Mouse (Mus musculus): ENCODE measurements around the gene Gm16381.
"Not testable (repeated sequence)": the region's sequence is repeated elsewhere in the genome, so short reads cannot be mapped to it uniquely, and the experiment has no call there.

Gm16381 gene

GRCm38 (mm10) chr12:87644520-87644919 lies at the start of gene Gm16381:
TSS of gene Gm16381 (minus strand) at chr12:87644620.
- not testable (repeated sequence) for DNase-seq (ENCODE audit: low read depth, low spot score)

GRCm38 (mm10) chr12:87652916-87653703 lies 8.7 kb upstream of the Gm16381 start:
- not testable (repeated sequence) for DNase-seq (ENCODE audit: low read depth, low spot score)

- not testable (repeated sequence) for DNase-seq (ENCODE audit: low read depth, low spot score)
Observed at GRCm38 (mm10) chr12:87618569-87618968, 25.9 kb downstream of the Gm16381 start, which contains the start of gene Gm4027. TSS of gene Gm4027 (plus strand) at chr12:87618869.

GRCm38 (mm10) chr12:87602388-87602787 lies 42.0 kb downstream of the Gm16381 start, which contains the start of gene Oog1:
TSS of gene Oog1 (plus strand) at chr12:87602688.
- not testable (repeated sequence) for DNase-seq (ENCODE audit: low read depth, low spot score)

GRCm38 (mm10) chr12:87601388-87601787 lies 43.0 kb downstream of the Gm16381 start:
- not testable (repeated sequence) for DNase-seq (ENCODE audit: low read depth, low spot score)

Measured in retina, adult 2 months (tissue).